Mouse (Mus musculus): ENCODE results near the gene Lrrc75b. TPM values are rescaled to one million over a fixed set of nuclear protein-coding genes. Genes with fewer than 3 reads are reported as not detected.

Lrrc75b gene
- polyA plus RNA-seq, 1 experiment, result not detected

DNA sequence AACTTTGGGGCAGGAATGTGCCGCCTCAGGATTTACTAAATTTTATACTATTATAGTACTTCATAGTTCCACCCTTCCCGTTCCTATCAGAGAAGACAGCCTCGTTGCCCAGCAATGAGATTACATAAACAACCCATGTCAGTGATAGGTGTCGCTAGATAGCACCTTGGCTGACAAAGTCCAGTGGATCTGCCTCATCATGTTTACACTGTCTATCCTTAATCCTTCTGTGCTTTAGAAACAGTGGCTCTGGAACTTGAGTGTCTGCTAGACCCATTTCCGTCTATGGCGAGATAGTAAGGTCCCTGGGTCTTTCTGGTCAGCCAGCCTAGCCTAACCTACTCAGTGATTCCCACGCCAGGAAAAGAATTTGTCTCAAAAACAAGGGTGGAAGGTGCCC is 59.8 kb downstream of the Lrrc75b start:
- Histone ChIP-seq H3K4me3 (ENCODE audit: low read depth, low read length) (no peak overlapping the region), H3K9ac (ENCODE audit: low read depth, poor library complexity, severe bottlenecking) (no peak overlapping the region), H3K4me1 (ENCODE audit: control insufficient read depth, insufficient read depth, low read length) (no peaks in the 10 kb centered on the region), H3K27me3 (ENCODE audit: control insufficient read depth, insufficient read depth, low read length, poor library complexity, severe bottlenecking) (no peaks in the 10 kb centered on the region), H3K36me3 (ENCODE audit: control insufficient read depth, insufficient read depth, low read length, poor library complexity, severe bottlenecking) (no peaks in the 10 kb centered on the region), H3K27ac (ENCODE audit: insufficient read depth, low read length) (no peak overlapping the region), H3K9me3 (replicated peaks; ENCODE audit: control insufficient read depth, insufficient read depth, low read length, poor library complexity, severe bottlenecking) (no peaks in the 10 kb centered on the region)
- TF ChIP-seq POLR2A (IDR thresholded peaks at IDR 0.05; ENCODE audit: insufficient read depth, low read length) (no peak), EP300 (IDR thresholded peaks at IDR 0.05; ENCODE audit: insufficient read depth, low read depth, low read length) (no peak), CTCF (IDR thresholded peaks at IDR 0.05; ENCODE audit: low read depth, low read length) (no peak)

Other genes with a start within 250 kb of the Lrrc75b start
- gene Adora2a, start 243.5 kb downstream of the Lrrc75b start, polyA plus RNA-seq (2011; ENCODE audit: insufficient read depth, insufficient read length, low read depth, missing spikeins), result 0.22 and 0.43 TPM in 2 replicates
- gene Upb1, start 159.2 kb downstream of the Lrrc75b start, polyA plus RNA-seq (2011; ENCODE audit: insufficient read depth, insufficient read length, low read depth, missing spikeins), result not detected in 2 replicates
- 506 and 548 TPM in 2 replicates for gene Snrpd3, start 42.8 kb downstream of the Lrrc75b start, polyA plus RNA-seq (2011; ENCODE audit: insufficient read depth, insufficient read length, low read depth, missing spikeins)
- gene Gucd1, start 42.4 kb downstream of the Lrrc75b start, polyA plus RNA-seq (2011; ENCODE audit: insufficient read depth, insufficient read length, low read depth, missing spikeins), result 8.1 and 9.9 TPM in 2 replicates
- gene Ggt1, start 1.3 kb upstream of the Lrrc75b start, polyA plus RNA-seq (2011; ENCODE audit: insufficient read depth, insufficient read length, low read depth, missing spikeins), result 2.8 and 4.4 TPM in 2 replicates
- 0.81 and 0.90 TPM in 2 replicates for gene Ggt5, start 29.0 kb upstream of the Lrrc75b start, polyA plus RNA-seq (2011; ENCODE audit: insufficient read depth, insufficient read length, low read depth, missing spikeins)
- 11.1 and 11.7 TPM in 2 replicates for gene Susd2, start 83.7 kb upstream of the Lrrc75b start, polyA plus RNA-seq (2011; ENCODE audit: insufficient read depth, insufficient read length, low read depth, missing spikeins)
- gene Cabin1, start 204.0 kb upstream of the Lrrc75b start, polyA plus RNA-seq (2011; ENCODE audit: insufficient read depth, insufficient read length, low read depth, missing spikeins), result 35.6 and 41.5 TPM in 2 replicates
- 99.5 and 108 TPM in 2 replicates for gene Ddt, start 213.1 kb upstream of the Lrrc75b start, polyA plus RNA-seq (2011; ENCODE audit: insufficient read depth, insufficient read length, low read depth, missing spikeins)
- gene Gm20441, start 220.6 kb upstream of the Lrrc75b start, polyA plus RNA-seq (2011; ENCODE audit: insufficient read depth, insufficient read length, low read depth, missing spikeins), result not detected in 2 replicates
- gene Gstt3, start 221.1 kb upstream of the Lrrc75b start, polyA plus RNA-seq (2011; ENCODE audit: insufficient read depth, insufficient read length, low read depth, missing spikeins), result 9.7 and 11.6 TPM in 2 replicates
- 8.9 and 9.5 TPM in 2 replicates for gene Gstt1, start 238.3 kb upstream of the Lrrc75b start, polyA plus RNA-seq (2011; ENCODE audit: insufficient read depth, insufficient read length, low read depth, missing spikeins)

Measured in ES-Bruce4 (cell line).